Mouse (Mus musculus) T-cell, adult 2 months (primary cell): ENCODE results near the gene Snd1.

Source experiments
- DNase-seq: peaks from one replicate; pipeline ENCODE4 v3.0.0; 2022; ENCODE audit warnings: low spot score

Gene Snd1

DNA sequence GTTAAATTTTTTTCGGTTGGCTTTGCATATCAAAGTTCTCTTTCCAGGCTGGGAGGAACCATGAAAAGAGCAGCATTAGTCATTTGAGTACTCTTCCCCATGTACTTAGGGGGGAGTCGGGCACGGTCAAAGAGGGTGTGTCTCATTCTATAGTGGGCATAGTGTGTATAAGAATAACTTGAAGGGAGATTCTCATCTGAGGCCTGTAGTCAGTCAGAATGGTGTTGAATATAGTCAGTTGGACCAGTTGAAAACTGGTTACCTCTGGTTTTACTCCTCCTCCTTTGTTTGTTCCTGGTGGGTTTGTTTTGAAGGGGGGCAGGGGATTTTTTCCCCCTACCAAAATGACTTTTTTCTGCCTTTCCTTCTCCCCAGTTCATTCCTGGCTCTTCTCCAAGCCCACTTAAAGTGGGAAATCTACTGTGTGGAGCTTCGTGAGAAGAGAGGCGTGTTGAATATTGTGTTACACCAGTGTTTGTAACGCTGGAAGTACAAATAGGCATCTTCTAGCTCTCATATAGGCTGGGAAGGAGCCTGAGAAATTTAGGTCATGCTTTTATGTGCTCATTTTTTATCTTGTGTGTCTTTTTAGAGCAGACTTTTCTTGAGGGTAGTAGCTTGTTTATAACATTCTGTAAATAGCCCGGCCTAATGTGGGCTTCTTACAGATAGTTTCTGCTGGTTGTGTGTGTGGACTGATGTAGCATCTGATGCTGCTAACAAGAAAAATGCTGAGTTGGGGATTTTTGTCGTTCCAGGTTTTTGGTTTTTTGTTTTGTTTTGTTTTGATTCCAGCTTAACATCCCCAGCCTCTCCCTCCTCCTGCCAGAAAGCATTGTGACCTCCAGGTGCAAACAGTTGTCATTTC, 231.4 kb downstream of the Snd1 start:
- DNase-seq: no peak

DNA sequence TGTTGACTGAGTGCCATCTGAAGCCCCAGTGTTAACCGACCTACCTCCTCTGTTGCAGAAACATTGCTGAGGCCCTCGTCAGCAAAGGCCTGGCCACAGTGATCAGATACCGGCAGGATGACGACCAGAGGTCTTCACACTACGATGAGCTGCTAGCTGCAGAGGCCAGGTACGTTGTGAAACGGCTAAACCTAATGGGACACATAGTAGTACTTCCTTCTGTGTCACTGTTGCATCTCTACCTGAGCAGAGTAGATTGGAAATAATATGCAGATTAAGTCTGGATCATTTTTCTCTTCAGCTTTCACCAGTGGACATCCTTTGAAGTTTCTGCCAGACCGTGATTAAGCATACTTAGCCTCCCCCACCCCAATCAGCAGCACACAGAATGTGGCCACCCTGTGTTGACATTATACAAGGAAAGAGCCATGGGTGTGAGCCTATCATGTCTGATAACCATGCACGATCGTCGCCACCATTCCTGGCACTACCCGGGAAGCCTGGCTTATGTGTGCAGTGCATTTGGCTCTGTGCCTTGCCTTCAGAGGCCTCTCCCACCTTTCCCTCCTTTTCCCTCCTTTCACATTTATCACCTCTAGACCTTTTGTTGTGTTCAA, 232.1 kb downstream of the Snd1 start:
- no peak for DNase-seq

DNA sequence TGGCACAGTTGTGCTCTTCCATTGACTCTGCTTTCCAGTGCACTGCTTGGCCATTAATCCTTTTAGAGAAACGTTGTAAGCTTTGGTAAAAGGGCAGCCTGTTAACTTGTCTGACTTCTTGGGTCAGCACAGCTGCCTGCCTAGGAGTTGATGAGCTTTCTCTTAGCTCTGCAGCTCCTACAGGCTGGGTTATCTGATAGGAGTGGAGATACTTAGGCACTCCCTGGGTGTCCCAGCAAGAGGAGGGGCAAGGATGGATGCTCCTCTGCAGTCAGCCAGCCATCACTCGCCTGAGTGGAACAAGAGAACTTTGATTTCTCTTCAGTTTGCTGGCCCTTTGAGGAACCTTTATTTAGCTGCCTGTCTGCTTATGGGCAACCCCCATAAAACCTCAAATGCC, 235.1 kb downstream of the Snd1 start:
- DNase-seq: no peak

DNA sequence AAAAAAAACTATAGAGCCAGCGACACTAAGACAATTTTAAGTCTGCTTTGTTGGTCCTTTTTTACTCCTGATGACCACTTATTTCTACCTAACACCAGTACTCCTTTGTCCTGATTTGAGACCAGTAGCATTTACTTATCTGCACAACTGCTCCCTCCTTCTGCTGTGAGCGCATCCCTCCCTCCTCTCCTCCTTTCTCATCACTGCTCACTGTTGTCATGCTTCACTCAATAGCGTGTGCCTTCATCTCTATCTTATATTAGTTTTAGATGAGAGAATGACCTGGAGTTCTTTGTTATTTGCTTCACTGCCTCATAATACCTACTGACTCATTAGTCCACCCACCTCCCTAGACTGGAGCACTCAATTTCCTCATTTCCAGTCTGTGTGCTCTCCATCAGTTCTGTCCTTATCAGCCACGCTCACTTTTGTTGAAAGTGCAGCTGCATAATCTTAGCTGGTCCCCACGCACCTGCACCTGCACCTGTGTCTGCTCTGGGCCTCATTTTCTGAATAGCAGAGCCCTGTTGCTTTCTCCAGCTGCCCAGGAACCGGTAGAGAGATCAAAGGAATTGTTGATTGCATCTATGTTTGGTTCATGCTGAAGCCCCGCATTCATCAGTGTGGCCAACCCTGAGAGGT, 242.4 kb downstream of the Snd1 start:
- no peak for DNase-seq

DNA sequence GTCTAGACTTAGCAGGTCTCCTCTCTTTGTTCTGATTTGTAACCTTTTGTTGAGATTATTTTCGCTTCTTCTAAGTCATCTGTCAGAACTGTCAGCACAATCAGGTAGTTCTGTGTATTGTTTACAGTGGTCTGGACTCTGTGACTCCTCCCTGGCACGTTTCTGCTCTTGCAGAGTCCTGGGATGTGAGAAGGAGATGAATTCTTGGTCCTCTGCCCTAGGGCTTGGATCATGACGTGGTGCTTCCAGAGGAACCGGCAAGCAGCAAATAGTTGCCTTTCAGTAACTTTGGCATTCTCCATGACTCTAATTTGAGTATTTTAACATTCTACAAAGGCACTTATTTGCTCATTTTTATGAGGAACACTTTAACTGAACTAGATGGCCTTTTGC, 242.9 kb downstream of the Snd1 start:
- no peak for DNase-seq

DNA sequence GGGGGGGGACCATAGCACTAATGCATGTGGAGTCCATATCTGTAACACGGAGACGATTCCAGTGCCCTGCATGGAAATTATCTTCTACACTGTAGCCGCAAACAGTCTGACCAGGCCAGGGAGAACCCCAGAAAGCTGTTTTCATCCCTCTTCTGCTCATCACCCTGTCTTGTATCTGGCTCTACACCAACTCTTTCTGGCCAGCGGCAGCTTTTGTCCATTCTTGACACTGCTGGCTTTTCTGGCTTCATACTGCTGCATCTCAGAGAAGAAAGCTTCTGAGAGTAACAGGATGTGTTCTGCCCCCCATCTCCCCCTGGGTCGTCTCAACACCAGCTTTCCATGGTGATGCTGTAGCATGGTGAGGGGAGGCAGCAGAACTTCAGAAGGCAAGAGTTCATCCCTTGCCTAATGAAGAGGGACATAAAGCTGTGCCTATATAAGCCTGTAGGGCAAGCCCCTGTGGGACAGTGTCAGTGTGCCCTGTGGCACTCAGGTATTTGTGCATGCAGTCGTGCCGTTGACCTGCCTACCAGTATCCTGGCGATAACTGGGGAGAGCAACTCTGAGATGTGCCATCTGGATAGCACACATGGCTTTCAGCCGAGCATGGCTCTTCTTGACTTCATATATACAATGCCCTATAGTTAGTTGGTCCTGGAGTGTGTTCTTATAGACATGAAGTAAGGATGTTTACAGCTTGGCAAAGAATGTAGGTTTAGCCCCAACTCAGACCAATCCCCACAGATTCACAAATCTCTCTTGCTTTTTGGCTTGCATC, 245.6 kb downstream of the Snd1 start:
- DNase-seq: no peak

DNA sequence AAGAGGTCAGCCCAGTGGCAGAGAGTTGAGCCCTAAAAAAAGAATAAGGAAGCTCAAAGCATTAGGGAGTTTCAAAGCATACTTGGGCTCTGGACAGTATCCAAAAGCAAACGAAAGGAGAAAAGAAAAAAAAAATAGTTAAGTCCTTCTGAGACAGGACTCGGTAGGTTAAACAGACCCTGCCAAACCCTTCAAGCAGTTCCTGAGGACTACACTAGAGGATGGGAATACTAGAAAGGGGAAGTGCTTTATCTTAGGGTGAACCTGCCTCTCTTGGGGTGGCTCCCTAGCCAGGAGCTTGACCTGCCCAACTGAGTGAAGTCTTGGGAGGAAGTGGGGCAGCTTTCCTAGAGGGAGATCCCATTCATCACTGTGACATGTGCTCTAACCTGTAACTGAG, 248.1 kb downstream of the Snd1 start:
- DNase-seq: no peak

DNA sequence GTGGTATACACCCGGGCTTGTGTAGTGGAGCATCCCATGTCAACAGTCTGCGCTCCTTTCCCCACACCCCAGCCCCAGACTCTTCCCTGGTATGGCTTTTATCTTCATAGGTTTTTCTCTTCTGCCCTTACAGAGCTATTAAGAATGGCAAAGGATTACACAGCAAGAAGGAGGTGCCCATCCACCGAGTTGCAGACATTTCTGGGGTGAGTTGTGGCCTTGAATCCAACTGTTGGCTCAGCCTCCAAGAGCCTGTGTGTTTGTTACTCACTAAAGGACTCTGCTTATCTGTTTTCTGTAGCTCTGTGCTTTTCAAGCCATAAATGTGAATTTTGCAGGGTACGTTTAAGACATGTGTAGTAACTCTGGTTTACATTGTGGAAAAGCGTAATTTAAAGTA, 249.8 kb downstream of the Snd1 start:
- DNase-seq: no peak

DNA sequence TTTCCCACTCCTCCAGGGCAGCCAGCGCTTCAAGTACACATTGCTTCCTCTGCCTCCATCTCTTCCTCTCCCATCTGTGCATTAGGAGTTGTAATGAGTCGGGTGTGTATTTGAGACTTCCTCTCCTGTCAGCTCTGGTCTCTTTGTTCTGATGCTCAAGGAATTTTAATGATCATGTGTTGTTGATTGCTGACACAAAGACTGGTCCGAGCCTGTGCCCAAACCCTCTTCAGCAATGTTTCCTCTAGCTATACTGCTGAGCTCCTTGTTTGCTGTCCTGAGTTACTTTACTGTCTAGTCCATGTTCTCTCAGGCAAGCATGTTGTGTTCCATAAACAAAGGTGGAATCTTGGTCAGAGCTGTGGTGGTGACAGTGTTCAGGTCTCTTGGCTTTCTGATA, 254.3 kb downstream of the Snd1 start:
- DNase-seq: no peak

DNA sequence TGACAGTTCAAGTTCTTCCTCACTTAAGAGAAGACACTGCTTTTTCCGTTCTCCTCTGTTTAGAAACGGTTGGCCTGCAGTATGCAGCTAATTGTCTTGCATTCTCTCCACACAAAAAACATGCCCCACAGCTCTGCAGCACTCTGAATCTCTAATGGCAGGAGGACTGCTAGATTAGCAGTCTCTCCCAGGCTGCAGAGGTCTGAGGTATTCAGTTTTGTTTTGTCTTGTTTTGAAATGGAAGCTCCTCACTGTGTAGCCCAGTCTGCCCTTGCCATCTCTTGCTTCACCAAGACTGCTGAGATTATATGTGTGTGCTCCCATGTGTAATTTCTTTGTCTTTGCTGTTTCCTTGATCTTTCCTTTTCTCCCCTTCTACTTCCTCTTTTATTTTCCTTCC, 254.7 kb downstream of the Snd1 start:
- no peak for DNase-seq

DNA sequence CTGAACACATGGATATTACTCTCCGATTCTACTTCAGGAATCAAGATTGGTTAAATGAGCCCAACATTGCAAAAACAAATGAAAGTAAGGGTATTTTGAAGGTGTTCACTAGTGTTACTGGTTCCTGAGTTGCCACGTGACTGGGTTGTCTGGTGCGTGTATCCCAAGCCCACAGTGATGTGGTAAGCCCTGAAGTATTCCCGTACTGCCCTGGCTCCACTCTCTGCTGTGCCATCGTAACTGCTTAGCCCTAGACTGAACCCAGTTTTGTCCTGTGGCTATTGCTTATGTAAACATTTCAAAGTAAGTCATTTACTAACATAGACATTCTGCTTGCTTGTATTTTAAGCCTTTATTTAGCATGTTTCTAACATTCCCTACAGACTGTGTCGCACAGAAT, 256.3 kb downstream of the Snd1 start:
- DNase-seq: no peak

DNA sequence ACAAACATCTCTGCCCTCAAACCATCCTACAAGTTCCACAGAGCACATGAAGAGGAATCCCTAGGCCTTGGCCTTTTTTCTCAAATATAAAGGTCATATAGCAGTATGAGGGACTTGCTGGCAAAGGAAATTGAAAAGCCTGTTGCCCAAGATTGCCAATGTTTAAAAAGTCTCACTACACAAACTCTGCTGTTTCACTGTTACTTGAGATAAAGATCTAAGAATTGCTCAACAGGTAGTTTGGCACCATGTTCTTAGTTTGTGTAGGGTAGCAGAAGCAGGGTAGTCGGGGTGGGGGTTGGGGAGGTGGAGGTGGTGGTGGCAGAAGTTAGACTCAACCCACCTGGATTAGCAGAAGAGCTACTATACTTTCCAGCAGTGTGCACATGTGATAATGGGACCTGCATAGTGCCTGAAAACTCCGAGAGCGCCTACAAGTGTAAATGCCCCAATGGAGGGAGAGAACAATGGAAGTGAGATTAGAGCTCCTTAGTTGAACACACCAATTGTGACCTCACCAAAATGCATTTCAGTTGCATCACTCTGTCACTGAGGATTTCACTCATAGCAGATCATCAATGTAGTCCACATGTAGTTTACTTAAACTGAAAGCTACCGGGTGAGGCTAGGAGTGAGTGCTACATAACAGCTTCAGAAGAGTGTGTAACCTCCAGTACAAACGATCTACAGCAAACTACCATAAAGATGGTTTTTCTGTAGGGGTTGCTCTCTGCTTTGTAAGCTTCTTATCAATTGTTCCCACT, 259.1 kb downstream of the Snd1 start:
- no peak for DNase-seq

DNA sequence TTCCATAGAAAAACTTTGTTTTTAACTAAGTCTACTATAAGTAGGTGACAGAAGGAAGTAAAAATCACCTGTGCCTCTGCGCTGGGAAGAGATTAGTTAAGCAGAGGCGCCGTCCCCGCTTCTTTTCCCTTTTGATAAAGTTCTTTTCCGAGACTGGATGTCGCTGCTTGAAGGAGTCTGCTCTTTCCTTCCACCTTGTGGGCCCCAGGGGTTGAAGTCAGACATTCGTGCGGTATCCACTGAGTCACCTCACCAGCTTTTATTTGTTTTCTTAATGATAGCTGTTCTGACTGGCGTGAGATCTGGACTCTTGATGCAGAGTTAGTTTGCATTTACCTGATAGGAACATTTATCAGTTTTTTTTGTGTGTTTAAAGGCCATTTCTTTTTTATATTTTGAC, 260.2 kb downstream of the Snd1 start:
- no peak for DNase-seq

DNA sequence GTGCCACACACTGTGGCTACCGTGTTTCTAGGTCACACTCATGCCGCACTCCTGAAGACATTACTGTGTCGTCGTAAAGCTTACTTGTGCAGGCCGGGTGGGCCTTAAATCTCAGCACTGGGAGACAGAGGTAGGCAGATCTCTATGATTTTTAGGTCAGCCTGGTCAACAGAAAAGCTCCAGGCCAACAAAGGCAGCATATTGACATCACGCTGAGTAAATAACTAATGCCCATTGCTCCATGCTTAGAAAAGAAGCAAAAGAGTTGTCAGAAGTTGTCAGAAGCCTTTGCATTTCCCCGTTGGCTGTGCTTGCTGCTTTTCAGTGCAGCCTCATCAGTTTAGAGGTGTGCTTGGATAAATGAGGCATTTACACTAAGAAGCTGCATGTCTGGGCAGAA, 261.7 kb downstream of the Snd1 start:
- DNase-seq: no peak

DNA sequence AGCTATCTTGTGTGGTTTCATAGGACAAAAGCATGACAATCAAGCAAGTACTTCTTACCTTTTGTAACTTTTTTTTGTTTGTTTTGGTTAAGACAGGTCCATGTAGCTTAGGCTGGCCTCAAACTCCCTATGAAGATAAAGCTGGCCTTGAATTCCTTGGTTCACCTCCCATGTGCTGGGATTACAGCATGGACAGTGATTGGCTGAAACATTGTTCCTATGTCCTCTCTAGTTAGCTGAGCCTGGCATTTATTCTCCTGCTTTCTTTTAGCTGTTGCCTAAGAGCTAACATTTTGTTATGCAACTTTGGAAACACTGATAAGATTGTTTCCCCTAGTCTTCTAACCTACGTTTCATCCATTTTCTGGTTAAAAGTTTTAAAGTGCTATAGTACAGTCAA, 262.7 kb downstream of the Snd1 start:
- DNase-seq: no peak

DNA sequence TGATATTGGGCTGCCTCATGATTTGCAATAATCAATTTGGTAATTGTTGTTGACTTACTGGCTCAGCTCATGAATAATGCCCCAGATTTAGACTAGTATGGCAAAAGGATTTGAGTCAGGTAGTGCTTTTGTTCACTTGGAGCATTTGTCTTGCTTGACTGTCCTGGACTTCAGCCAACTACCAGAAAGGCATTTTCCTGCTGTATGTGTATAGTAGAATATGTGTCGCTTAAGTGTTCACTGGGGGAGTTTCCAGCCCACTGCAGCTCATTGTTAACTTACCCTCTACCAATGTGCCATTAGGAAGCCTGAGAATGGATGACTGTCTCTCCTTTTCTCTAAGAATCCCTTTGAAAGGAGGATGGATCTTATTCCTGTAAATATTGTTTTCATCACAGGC, 268.6 kb downstream of the Snd1 start:
- DNase-seq: no peak

DNA sequence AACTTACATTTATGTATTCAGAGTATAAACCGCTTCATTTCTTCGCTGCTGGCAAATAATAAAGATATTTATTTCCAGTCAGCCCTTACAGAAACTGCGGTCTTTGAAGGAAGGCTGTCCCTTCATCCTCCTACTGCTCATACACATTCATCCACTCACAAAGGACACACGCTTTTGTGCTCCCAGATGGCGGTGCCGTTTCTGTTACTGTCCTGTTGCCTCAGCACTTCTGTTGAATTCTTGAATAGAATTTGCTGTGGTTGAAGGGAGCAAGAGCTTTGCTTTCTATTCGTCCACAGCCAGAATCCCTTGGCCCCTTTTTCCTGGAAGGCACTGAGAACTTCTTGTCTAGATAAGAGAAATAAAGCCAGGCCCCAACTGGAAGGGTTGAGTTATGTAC, 270.9 kb downstream of the Snd1 start:
- no peak for DNase-seq

DNA sequence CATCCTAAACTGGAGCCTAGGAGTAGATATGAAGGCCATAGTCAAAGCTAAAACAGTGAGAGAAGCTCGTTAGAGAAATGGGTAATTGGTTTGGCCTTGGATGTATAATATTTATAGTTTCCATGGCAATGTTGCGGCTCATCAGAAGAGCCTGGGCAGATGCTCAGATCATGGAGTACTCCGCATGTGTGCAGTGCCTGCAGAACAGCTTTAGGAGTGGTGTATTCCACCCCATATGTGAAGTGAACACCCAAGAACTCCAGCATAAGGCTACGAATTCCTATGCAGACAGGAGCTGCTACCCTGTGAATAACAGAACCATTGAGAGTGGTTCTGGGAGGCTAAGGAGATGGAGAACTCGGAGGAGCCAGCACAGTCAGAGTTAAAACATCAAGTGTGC, 272.1 kb downstream of the Snd1 start:
- no peak for DNase-seq

DNA sequence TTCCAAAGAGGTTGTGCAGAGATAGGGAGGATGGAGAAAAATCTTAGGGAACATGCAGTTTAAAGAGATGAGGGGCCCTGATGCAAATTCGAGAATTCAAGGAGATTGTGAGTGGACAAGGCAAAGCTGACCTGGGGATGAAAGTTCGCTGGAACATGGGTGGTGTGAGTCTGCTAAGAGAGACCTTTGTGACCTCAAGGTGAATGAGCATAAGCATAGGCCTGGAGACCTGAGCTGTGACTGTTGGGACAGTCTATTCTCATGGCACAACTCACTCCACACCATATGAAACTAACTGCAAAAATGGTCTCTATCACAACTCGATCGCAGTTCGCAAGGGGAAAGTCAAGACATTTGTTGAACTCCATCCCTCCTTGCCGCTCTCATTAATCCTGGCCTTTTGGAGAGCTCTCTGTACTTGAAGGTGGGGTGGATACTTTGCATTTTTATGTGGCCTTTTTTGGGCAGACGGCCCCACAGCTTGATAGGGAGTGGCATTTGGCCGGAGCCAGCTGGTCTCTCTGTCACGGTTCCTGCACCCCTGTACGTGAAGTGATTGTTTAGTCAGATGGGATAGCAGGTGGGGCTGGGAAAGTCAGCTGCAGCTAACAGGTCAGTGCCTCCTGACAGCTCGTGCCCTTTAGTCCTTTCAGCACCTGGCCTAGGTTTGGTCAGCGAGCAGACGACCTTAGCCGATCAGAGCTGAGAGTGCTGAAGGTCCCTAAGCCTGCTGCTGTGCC, 273.2 kb downstream of the Snd1 start:
- DNase-seq: no peak

DNA sequence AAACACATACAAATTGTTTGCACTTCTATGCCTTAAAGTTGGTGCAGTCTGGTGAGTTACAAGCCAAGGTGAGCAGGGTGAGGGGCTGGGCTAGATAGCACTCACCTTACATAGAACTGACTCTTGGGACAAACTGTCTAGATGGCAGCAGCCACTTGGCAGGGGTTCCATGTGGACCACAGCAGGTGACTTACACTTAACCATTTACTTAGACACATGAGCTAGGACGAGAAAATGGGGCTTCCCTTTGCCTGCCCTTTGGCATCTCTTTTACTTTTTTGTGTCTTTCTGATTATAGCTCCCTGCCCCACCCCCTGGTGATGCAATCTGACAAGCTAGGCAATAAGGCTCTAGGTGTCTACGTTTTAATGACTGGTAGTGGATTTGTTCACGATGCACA, 274.3 kb downstream of the Snd1 start:
- DNase-seq: no peak

DNA sequence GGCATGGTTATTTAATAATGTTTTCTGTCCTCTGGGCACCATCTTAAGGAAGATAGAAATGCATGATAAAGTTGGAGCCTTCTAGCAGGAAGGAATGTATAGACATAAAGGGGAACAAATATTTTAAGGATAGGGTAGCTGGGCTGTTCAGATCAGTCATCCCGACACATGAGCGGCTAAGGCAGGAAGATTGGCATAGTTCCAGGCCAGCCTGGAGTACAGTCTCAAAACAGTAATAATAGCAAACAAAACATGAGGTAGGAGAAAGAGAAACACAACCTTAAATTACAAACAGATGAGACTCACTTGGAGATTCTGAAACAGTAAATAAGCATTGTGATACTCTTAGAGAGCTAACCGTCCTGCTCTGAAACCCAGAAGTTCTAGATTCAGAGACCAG, 276.2 kb downstream of the Snd1 start:
- no peak for DNase-seq
